Mouse (Mus musculus) heart, embryonic 11.5 days (tissue): Measurements from ENCODE around the gene Dcaf12. TPM values are rescaled to one million over a fixed set of nuclear protein-coding genes. Genes with fewer than 3 reads are reported as not detected.

Experiments
- ATAC-seq: fragments of 200-750 bp; cut with Nextera tagmentation; replicated peaks from 2 replicates; pipeline ENCODE4 v1.8.0; 2017; ENCODE audit warnings: moderate library complexity; ENCODE audit not compliant: insufficient number of reproducible peaks, low FRiP score, low TSS enrichment
- H3K27ac ChIP-seq: fragments of 300-500 bp; sonication (generic); 2 replicates; pipeline ENCODE4 v1.5.1; 2014; ENCODE audit warnings: mild to moderate bottlenecking, low read depth, low read length
- H3K27me3 ChIP-seq: fragments of 300-500 bp; sonication (generic); 2 replicates; pipeline ENCODE4 v1.6.1; 2014; ENCODE audit warnings: mild to moderate bottlenecking, low read length, mixed read lengths; ENCODE audit not compliant: control insufficient read depth, insufficient read depth
- H3K36me3 ChIP-seq: fragments of 300-500 bp; sonication (generic); 2 replicates; pipeline ENCODE4 v1.6.1; 2014; ENCODE audit warnings: mild to moderate bottlenecking, low read length, moderate library complexity, mixed read lengths; ENCODE audit not compliant: control insufficient read depth, insufficient read depth
- H3K4me1 ChIP-seq: fragments of 300-500 bp; sonication (generic); 2 replicates; pipeline ENCODE4 v1.6.1; 2014; ENCODE audit warnings: low read length; ENCODE audit not compliant: control insufficient read depth, insufficient read depth
- H3K4me2 ChIP-seq: fragments of 300-500 bp; sonication (generic); 2 replicates; pipeline ENCODE4 v1.6.1; 2014; ENCODE audit warnings: mild to moderate bottlenecking, moderate library complexity
- H3K4me3 ChIP-seq: fragments of 300-500 bp; sonication (generic); 2 replicates; pipeline ENCODE4 v1.5.1; 2014; ENCODE audit warnings: low read depth, low read length
- H3K9ac ChIP-seq: fragments of 300-500 bp; sonication (generic); 2 replicates; pipeline ENCODE4 v1.6.1; 2014; ENCODE audit warnings: mild to moderate bottlenecking, low read depth, low read length, moderate library complexity
- H3K9me3 ChIP-seq: fragments of 300-500 bp; sonication (generic); replicated peaks from 2 replicates; pipeline ENCODE4 v1.6.1; 2016; ENCODE audit warnings: low read length; ENCODE audit not compliant: control insufficient read depth
- WGBS: fragments of 180-500 bp; shearing (Covaris S2); extraction: QIAGEN DNeasy Blood & Tissue Kit; methylation state at CpG from one replicate; pipeline ENCODE4 v1.1.7; 2014; ENCODE audit not compliant: insufficient replicate concordance; 5-methylcytosine and 5-hydroxymethylcytosine counted together
- polyA plus RNA-seq: library from polyadenylated mRNA; unstranded; fragments of >200 nt; fragmentation: Nextera tagmentation; extraction: Ambion mirVana; gene quantifications from 2 replicates; pipeline ENCODE4 v1.2.1, GENCODE M21; 2014

Dcaf12 gene
- polyA plus RNA-seq, 1 experiment from 2014 or later: 30.6 TPM

- WGBS: 88% methylated on average over 2 of the region's 2 CpGs
- no peak overlapping the region for H3K4me3 ChIP-seq
- H3K9ac ChIP-seq: no peak overlapping the region
- H3K4me1 ChIP-seq: peaks cover 19% of the 10 kb centered on the region
- 0 out of 2 replicates have a peak overlapping the region, but pooled peaks have one; percentile 10 for H3K27ac ChIP-seq
- no peaks in the 10 kb centered on the region for H3K9me3 ChIP-seq
- ATAC-seq: no peak
- 0 out of 2 replicates have a peak, but pooled peaks cover 4% of the 10 kb centered on the region for H3K36me3 ChIP-seq
- H3K4me2 ChIP-seq: no peak overlapping the region
- no peaks in the 10 kb centered on the region for H3K27me3 ChIP-seq
Measured at GRCm38 (mm10) chr4:41253756-41254155, 60.9 kb downstream of the Dcaf12 start.

- Histone ChIP-seq H3K9me3 (no peaks in the 10 kb centered on the region), H3K9ac (no peak overlapping the region), H3K27ac (no peak overlapping the region), H3K36me3 (peaks cover 8% of the 10 kb centered on the region), H3K4me1 (no peaks in the 10 kb centered on the region), H3K27me3 (no peaks in the 10 kb centered on the region), H3K4me3 (no peak overlapping the region), H3K4me2 (no peak overlapping the region)
- WGBS: 99% methylated on average over 2 of the region's 2 CpGs
- ATAC-seq: no peak
Measured at GRCm38 (mm10) chr4:41245408-41245807, 69.3 kb downstream of the Dcaf12 start.

Other genes starting within 250 kb of the Dcaf12 start
- gene Aqp3, start 216.7 kb downstream of the Dcaf12 start, polyA plus RNA-seq: 3.7 and 7.3 TPM in 2 replicates
- 13.5 and 17.1 TPM in 2 replicates for gene Nol6, start 190.4 kb downstream of the Dcaf12 start, polyA plus RNA-seq
- gene Ube2r2, start 179.1 kb downstream of the Dcaf12 start, polyA plus RNA-seq: 75.0 and 75.7 TPM in 2 replicates
- gene Ubap2, start 39.7 kb downstream of the Dcaf12 start, polyA plus RNA-seq: 51.4 and 63.2 TPM in 2 replicates
- 52.3 and 52.6 TPM in 2 replicates for gene Ubap1, start 34.1 kb upstream of the Dcaf12 start, polyA plus RNA-seq
- 3.7 and 6.6 TPM in 2 replicates for gene Kif24, start 150.0 kb upstream of the Dcaf12 start, polyA plus RNA-seq
- gene Nudt2, start 150.3 kb upstream of the Dcaf12 start, polyA plus RNA-seq: 45.0 and 46.4 TPM in 2 replicates
- gene AI464131, start 188.2 kb upstream of the Dcaf12 start, polyA plus RNA-seq: 2.9 and 3.2 TPM in 2 replicates
- gene 1110017D15Rik, start 202.4 kb upstream of the Dcaf12 start, polyA plus RNA-seq: not detected in 2 replicates